Mouse (Mus musculus): Measurements from ENCODE around the gene Grin2b.

The Grin2b gene

DNA sequence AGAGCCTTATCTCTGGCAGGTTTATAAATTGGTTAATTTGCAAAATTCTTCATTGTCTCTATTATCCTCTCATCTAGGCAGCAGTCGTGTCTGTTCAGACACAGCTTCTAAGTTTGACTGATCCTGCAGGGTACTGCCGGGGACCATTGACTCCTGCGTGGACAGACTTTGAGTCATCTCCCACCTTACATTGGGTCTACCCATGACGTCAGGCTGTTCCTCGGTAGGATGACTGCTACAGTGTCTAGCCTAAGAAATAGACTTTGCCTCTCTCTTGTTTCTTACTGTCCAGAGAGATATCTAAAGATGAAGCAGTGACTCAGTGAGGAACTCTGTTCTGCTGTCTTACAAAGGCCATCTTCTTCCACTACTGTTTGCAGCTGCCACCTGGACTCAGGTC, 229.0 kb downstream of the Grin2b start:
- in situ Hi-C loops (cut with MboI; ENCODE audit: low pct_unique_long_range_greater_than_20kb in 1 of 2, low sequenced_read_pairs in 2 of 2, unreplicated experiment in 1 of 2): no loop called here

DNA sequence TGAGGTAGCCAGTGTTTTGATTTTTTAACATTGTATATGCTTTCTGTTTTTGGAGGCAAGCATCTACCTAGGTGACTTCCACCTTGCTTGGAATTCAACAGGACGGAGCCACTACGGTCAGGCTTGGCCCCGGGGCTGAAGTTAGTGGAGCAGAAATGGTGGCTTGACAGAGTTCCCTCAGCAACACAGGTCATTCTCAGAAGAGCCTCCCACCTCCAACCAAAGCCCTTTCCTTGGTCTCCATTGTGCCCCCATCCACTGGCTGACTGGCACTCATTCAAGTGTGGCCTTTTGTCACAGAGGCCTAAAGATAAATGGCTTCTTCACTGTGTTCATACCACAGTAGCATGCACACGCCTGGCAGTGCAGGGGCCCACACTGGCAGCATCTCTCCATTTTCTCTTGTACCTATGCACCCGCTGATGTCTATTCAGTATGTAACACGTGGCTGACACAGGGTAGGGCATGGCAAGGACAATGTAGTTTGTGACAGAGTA, 230.1 kb downstream of the Grin2b start:
- in situ Hi-C loops (cut with MboI; ENCODE audit: low pct_unique_long_range_greater_than_20kb in 1 of 2, low sequenced_read_pairs in 2 of 2, unreplicated experiment in 1 of 2): no loop called here

DNA sequence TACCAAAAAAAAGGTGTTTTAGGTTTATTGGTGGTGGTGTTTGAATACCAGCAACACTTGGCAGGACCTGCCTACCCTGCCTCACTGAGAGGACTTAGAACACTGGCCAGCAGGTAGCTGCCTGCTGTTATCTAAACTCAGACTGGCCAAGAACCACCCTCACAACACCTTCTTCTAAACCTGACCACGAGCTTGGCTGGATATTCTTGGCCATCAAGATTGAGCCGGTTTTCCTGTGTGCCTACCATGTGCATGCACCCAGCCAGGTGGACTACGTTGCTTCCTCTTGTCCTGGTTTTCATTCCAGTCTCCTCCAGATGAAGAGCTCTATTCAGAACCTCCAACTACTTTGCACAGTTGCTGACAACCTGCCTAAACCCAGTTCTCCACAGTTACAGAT, 240.4 kb downstream of the Grin2b start:
- in situ Hi-C loops (cut with MboI; ENCODE audit: low pct_unique_long_range_greater_than_20kb in 1 of 2, low sequenced_read_pairs in 2 of 2, unreplicated experiment in 1 of 2): no loop called here

DNA sequence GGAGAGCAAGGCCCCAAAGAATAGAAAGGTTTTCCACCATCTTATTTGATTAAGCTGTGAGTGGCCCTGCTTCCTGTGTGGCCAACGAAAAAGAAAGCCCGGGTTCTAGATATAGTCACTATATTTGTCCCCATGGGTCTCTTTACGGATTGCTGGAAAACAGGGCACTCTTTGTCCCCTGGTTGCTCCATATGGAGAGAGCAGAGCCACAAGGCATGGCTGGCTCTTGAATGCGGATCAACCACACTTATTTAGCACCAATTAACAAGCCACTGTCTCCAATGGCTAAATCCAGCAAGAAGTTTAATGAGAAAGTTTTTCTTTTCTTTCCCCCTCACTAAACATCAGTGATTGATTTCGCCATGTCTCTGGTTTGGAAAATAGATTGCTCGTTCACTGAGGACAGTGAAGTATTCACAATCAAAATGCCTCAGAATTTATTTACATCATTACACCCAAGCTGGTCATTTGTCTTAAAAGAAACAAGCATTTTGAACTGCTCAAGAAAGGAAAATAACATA, 240.9 kb downstream of the Grin2b start:
- in situ Hi-C loops (cut with MboI; ENCODE audit: low pct_unique_long_range_greater_than_20kb in 1 of 2, low sequenced_read_pairs in 2 of 2, unreplicated experiment in 1 of 2): no loop called here

DNA sequence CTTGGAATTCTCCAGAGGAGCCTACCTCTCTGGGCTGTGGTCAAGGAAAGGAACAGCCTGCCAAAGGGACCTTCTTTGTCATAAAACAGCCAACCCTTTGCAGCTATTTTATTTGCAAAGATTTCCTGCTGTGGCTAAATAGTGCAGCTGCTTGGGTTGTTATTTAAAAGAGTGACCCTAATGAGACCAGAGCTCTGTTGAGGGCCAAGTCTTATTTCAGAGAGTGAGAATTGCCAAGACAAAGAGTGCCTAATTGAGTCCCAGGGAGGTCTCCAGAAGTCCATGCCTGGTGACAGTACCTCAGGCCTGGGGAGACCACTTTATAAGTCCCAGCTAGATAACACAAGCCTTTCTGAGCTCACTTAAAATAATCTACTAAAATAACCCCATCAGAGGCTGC, 255.6 kb downstream of the Grin2b start:
- in situ Hi-C loops (cut with MboI; ENCODE audit: low pct_unique_long_range_greater_than_20kb in 1 of 2, low sequenced_read_pairs in 2 of 2, unreplicated experiment in 1 of 2): no loop called here

DNA sequence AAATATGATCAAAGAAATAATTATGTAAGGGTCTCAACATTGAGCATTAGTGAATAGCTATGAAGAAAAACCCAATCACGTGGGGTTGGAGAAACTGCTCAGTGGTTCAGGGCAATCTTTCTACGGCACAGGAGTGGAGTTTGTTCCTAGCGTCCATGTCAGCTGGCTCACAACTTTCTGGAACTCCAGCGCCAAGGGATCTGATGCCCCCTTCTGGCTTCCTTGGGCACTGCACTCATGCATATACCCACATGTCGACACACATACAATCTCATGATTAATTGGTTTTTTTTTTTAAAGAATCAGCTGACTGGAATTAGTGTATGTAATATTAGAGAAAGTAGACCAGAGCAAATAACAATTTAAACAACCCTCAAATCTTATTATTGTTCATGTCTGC, 258.7 kb downstream of the Grin2b start:
- in situ Hi-C loops (cut with MboI; ENCODE audit: low pct_unique_long_range_greater_than_20kb in 1 of 2, low sequenced_read_pairs in 2 of 2, unreplicated experiment in 1 of 2): no loop called here

DNA sequence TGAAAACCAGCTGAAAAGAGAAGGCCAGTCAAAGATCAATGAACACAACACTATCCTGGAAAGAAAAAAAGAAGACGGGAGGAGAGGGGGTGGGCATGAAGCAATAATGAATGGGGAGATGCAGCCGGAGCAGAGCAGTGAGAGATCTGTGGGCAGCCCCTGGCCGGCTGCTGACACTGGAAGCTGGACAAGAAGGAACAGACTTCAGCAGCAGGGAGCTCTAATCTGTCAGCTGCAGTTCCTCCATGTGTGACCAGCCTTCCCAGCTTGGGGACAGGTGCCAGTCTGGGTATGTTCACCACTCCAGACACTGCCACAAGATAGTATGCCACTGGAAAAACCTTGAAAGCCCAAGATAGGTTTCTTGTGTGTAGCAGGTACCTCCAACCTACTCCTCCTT, 261.2 kb downstream of the Grin2b start:
- in situ Hi-C loops (cut with MboI; ENCODE audit: low pct_unique_long_range_greater_than_20kb in 1 of 2, low sequenced_read_pairs in 2 of 2, unreplicated experiment in 1 of 2): no loop called here

DNA sequence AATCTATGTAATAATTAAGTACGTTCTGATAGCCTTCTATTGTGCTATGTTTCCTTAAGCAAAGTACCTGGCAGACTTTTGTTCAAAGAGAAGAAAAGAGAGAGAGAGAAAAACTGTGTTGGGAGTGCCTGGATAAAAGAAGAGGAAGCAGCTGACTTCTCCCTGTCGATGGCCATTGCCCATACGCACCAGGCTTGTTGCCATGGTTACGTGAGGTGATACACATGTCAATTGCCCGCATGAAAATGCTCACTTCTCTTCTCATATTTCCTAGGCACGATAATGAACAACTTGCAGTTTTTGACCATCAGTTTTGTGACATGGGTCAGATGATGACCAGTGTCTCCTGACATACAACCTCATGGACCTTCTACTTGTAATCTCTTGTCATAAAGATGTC, 262.2 kb downstream of the Grin2b start:
- in situ Hi-C loops (cut with MboI; ENCODE audit: low pct_unique_long_range_greater_than_20kb in 1 of 2, low sequenced_read_pairs in 2 of 2, unreplicated experiment in 1 of 2): no loop called here

DNA sequence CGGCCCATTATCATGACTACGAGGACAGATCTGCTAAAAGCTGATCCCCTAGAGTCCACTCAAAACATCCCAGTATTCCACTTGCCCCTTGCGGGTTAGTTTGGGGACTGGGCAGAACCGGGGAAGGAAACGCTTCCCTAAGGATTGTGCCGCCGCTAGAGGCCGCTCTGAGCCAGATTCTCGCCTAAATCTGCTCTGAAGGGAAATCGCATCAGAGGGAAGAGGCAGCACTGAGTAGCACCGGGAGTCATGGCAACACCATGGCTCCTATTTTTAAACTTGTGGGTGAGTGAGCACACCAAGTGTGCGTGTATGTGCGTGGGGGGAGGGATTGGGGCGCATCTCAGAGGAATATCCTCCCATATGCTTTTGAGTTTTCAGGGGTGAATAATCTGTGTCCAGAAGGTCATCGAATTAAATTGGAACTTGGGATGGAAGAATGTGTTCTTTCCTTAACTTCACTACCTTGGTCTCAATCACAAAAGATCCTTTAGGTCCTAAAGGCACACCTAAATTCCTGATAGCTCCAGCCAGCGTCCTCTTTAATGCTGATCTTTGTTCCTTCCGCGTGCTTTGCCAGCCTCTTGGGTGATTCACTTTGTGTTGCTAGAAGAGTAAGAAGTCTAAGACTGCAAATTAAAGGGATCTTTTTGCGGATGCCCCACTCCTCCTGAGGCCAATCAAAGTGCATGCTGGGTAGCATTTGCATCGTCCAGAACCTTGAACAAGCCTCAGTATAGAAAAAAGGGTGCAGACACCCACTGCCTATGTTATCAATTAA, 265.6 kb downstream of the Grin2b start:
- in situ Hi-C loops (cut with MboI; ENCODE audit: low pct_unique_long_range_greater_than_20kb in 1 of 2, low sequenced_read_pairs in 2 of 2, unreplicated experiment in 1 of 2): no loop called here

DNA sequence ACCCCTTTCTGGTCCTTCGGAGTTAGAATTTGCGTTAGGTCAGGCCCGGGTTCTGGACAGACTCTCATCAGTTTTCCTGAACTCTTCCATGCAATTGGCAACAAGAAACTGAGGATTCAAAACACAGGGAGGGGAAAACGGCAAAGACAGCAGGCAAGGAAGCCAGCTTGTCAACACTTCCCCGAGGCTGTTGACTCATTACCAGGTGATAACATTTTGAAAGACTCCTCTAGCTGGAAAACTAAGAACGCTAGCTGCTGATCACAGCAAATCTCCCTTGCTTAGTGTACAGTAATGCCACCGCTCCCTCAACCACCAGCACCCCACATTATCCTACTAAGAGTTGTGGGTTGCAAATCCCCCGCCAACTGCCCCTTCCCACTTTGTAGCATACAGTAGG, 266.2 kb downstream of the Grin2b start:
- in situ Hi-C loops (cut with MboI; ENCODE audit: low pct_unique_long_range_greater_than_20kb in 1 of 2, low sequenced_read_pairs in 2 of 2, unreplicated experiment in 1 of 2): no loop called here

DNA sequence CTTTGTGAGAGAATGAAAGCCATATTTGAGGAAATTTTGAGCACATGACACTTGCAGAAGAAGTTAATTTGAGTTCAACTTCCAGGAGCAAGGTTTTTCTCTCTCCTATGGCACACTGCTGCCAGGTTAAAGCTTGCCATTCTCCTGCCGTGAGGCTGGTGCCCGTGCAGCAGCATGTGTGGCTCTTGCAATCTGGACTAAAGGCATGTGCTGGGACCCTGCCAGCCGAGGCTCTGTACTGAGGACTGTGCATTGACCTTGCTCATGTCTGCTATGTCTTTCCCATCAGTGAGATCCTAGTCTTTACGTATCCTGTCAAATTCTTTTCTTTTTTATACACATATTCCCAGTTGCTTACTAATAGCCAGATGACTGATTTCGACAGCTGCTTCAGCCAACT, 268.9 kb downstream of the Grin2b start:
- in situ Hi-C loops (cut with MboI; ENCODE audit: low pct_unique_long_range_greater_than_20kb in 1 of 2, low sequenced_read_pairs in 2 of 2, unreplicated experiment in 1 of 2): no loop called here

DNA sequence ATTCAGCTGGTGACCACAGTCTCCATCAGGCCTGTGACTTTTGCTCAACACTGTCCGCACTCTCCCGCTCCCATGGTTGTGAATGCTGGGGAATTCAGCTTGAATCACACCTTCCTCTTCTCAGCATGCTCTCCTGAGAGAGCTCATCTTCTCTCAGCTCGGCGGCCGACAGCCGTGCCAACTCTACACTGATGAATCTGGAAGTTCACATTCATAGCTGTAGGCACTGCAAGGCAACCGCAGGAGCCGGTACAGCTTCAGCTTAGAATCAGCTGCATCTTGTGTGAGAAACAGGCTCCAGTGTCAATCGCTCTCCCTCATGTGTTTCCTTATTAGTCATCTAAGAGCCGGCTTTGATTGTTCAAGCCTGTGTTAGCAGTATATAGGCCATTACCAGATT, 272.9 kb downstream of the Grin2b start:
- in situ Hi-C loops (cut with MboI; ENCODE audit: low pct_unique_long_range_greater_than_20kb in 1 of 2, low sequenced_read_pairs in 2 of 2, unreplicated experiment in 1 of 2): no loop called here

DNA sequence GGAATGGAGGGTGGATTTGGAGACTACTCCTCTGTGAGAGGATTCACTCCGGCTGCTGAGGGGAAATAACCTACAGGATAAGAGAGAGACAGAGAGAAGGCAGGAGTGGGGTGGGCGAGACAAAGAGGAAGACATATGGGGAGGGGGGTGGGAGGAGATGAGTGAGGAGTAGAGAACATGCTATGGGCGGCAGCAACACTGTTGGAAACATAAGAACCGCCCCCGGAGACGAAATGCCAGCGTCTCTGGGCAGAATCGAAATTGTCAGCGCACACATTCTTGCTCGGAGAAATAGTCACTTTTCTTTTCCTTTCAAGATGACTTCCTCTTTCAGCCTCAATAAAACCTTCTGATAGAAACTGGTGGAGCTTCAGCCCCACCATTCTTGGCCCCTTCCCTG, 274.1 kb downstream of the Grin2b start:
- in situ Hi-C loops (cut with MboI; ENCODE audit: low pct_unique_long_range_greater_than_20kb in 1 of 2, low sequenced_read_pairs in 2 of 2, unreplicated experiment in 1 of 2): no loop called here

DNA sequence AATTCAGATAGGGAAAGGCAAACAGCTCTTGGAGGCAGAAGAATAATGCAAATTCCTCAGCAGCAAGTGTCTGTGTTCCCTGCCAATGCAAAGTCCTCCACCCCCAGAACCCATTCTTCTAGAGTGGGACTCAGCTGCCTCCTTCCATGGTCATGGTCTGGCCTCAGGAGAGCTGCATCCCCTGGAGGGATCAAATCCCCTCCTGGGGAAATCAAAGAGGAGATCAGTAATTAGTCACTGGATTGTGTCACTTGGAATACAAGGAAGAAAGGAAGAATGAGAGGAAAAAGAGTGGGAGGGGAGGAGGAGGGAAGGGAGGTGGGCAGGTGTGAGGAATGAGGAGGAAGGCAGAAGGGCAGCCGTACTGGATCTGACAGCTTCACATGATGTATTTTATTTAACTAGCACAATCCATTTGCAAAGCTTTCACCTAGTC, 278.5 kb downstream of the Grin2b start:
- in situ Hi-C loops (cut with MboI; ENCODE audit: low pct_unique_long_range_greater_than_20kb in 1 of 2, low sequenced_read_pairs in 2 of 2, unreplicated experiment in 1 of 2): no loop called here

DNA sequence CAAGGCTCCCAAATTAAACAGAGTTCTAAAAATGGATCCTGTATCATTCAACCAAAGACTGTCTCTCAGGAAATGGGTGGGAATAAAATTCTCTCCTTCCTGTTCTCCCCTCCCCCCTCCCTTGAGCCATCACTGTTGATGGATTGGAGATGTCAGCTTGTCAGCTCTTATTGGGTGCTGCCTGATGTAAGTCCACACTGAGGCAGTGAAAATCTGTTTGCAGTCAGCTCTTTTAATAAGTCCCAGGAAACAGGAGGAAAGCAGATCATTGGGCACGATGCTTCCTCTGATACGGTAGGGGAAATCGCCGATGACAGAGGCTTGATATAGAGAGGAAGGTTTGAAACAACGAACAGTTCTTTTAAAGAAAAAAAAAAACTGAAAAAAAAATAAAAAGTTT, 290.7 kb downstream of the Grin2b start:
- in situ Hi-C loops (cut with MboI; ENCODE audit: low pct_unique_long_range_greater_than_20kb in 1 of 2, low sequenced_read_pairs in 2 of 2, unreplicated experiment in 1 of 2): no loop called here

DNA sequence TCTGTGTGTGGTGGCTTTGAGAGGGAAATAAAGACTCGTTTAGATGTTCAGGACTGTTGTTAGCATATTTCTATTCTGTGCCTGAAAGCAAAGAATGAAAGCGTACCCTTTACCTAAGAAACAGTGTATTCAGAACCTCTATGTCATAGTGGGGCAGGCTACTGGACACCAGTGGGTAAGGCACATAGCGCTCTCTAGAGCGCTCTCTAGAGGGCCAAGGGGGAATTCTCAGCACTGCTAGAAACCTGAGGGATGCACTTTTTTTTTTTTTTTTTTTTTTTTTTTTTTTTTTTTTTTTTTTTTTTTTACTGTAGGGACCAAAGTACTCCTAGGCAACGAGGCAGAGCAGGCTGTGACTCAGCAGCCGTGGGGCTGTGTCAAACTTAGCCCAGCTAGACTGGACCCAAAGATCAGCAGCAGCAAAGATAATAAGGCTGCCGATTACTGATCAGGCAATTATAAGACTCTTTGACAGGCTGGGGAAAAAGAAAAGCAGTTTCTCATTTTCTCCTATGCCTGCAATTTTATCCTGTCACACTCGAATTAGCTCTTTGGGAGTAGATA, 297.1 kb downstream of the Grin2b start:
- in situ Hi-C loops (cut with MboI; ENCODE audit: low pct_unique_long_range_greater_than_20kb in 1 of 2, low sequenced_read_pairs in 2 of 2, unreplicated experiment in 1 of 2): no loop called here

DNA sequence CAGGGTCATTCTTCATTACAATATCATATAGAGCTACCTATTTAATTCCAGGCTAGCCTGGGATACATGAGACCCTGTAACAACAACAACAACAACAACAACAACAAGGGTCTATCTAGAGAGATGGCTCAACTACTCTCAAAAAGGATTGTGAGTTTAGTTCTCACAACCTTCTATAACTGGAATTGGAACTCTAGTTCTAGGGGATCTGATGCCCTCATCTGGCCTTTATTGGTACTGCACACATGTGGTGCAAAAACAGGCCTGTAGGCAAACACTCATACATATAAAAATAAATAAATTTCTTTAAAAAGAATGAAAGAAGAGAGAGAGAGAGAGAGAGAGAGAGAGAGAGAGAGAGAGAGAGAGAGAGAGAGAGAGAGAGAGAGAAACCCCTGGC, 298.7 kb downstream of the Grin2b start:
- in situ Hi-C loops (cut with MboI; ENCODE audit: low pct_unique_long_range_greater_than_20kb in 1 of 2, low sequenced_read_pairs in 2 of 2, unreplicated experiment in 1 of 2): loop anchor here in 1 of 2 experiments (25.0 kb wide), 1 partner anchor 437 kb away; no protein-coding TSS in a partner anchor

DNA sequence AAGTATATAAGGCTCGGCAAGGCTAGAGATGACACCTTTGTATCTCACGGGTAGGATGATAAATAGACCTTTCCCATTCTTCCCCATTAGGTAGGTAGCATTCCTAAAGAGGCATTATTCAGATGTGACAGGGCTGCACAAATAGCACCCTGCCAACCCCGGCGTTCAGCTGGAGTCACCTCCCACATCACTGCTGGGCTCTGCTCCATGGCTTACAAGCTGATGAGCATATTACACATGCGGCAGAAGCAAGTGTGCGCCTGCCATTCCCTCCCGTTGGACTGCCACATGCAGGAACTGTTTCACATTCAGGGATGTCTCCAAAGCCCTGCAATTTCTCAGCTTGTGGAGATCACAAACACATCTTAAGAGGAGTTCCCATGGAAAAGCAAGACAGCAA, 307.5 kb downstream of the Grin2b start:
- in situ Hi-C loops (cut with MboI; ENCODE audit: low pct_unique_long_range_greater_than_20kb in 1 of 2, low sequenced_read_pairs in 2 of 2, unreplicated experiment in 1 of 2): loop anchor here in 1 of 2 experiments (25.0 kb wide), 1 partner anchor 429 kb away; no protein-coding TSS in a partner anchor

DNA sequence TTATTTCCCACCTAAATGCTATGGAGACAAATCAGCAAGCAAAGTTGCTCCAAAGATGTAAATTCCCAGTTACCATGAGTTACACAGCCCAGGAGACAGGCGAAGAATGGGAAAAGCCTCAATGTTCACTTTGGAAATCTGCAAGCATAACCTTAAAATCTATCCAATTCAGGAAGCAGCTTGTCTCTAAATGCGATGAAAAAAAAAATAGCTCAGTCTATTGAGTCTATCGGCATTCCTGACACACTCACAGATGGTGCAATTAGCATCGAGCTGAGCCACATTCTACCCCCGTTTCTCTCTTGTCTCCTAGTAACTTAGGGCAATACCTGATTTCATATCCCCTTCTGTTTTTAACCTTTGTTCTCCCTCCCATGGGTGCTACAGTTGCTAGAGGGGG, 309.3 kb downstream of the Grin2b start:
- in situ Hi-C loops (cut with MboI; ENCODE audit: low pct_unique_long_range_greater_than_20kb in 1 of 2, low sequenced_read_pairs in 2 of 2, unreplicated experiment in 1 of 2): loop anchor here in 1 of 2 experiments (25.0 kb wide), 1 partner anchor 427 kb away; no protein-coding TSS in a partner anchor

DNA sequence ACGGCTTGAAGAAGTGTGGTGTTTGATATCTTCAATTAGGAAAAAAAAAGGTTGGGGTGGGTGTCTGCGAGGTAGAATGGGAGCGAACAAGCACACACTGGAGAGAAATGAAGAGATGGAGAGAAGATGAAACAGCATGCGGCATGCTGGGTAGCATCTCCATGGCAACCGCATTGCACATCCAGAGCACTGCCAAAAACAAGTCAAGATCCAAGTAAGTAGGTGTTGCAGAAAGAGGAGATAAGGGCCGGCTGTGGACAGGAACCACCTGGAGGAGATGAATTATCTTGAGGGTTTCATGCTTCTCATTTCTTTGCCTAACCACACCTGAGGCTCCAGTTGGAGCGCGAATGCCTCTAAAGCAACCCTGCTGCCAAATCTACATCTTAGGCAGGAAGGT, 313.8 kb downstream of the Grin2b start:
- in situ Hi-C loops (cut with MboI; ENCODE audit: low pct_unique_long_range_greater_than_20kb in 1 of 2, low sequenced_read_pairs in 2 of 2, unreplicated experiment in 1 of 2): loop anchor here in 1 of 2 experiments (25.0 kb wide), 1 partner anchor 422 kb away; no protein-coding TSS in a partner anchor
